Mouse (Mus musculus): ENCODE data around the gene Bcam. TPM values are rescaled to one million over a fixed set of nuclear protein-coding genes. Genes with fewer than 3 reads are reported as not detected.

Bcam gene
- total RNA-seq, 2 experiments from 2014 or later, result 210 to 232 TPM

Other genes starting within 250 kb of the Bcam start
- gene Ppp1r37, start 207.9 kb downstream of the Bcam start, total RNA-seq (2021), result 10 to 100 TPM; 56.0 to 59.3 TPM
- under 1 TPM in 1 of 2 experiments, not detected in 1; 0.50 TPM for gene Zfp296, start 193.7 kb downstream of the Bcam start, total RNA-seq (2021)
- gene Gemin7, start 193.4 kb downstream of the Bcam start, total RNA-seq (2021), result 10 to 100 TPM; 44.1 to 47.8 TPM
- gene Clasrp, start 166.5 kb downstream of the Bcam start, total RNA-seq (2021), result 10 to 100 TPM; 16.0 to 16.8 TPM
- gene Relb, start 141.6 kb downstream of the Bcam start, total RNA-seq (2021), result 1 to 10 TPM; 5.7 to 8.9 TPM
- gene Clptm1, start 106.0 kb downstream of the Bcam start, total RNA-seq (2021), result 10 to 100 TPM; 76.4 to 84.1 TPM
- gene Apoc2, start 93.1 kb downstream of the Bcam start, total RNA-seq (2021), result not detected
- not detected for gene Gm44805, start 89.6 kb downstream of the Bcam start, total RNA-seq (2021)
- gene Apoc4, start 89.5 kb downstream of the Bcam start, total RNA-seq (2021), result not detected
- 1 to 10 TPM; 1.2 to 3.3 TPM for gene Apoc1, start 78.4 kb downstream of the Bcam start, total RNA-seq (2021)
- gene Apoe, start 71.8 kb downstream of the Bcam start, total RNA-seq (2021), result 100 to 1,000 TPM; 308 to 344 TPM
- gene Tomm40, start 55.6 kb downstream of the Bcam start, total RNA-seq (2021), result 100 to 1,000 TPM in 1 of 2 experiments, 10 to 100 TPM in 1; 97.7 to 102 TPM
- gene Nectin2, start 20.5 kb downstream of the Bcam start, total RNA-seq (2021), result 10 to 100 TPM; 33.2 to 41.7 TPM
- under 1 TPM; 0.75 to 0.81 TPM for gene Cblc, start 25.8 kb upstream of the Bcam start, total RNA-seq (2021)
- 1 to 10 TPM; 3.5 TPM for gene Bcl3, start 51.8 kb upstream of the Bcam start, total RNA-seq (2021)
- not detected for gene Gm19345, start 81.0 kb upstream of the Bcam start, total RNA-seq (2021)
- gene Ceacam16, start 90.3 kb upstream of the Bcam start, total RNA-seq (2021), result under 1 TPM in 1 of 2 experiments, not detected in 1; 0.69 TPM
- not detected for gene Ceacam19, start 116.9 kb upstream of the Bcam start, total RNA-seq (2021)
- gene Pvr, start 150.1 kb upstream of the Bcam start, total RNA-seq (2021), result 10 to 100 TPM; 19.8 to 25.0 TPM
- 1 to 10 TPM; 1.4 TPM for gene Igsf23, start 179.7 kb upstream of the Bcam start, total RNA-seq (2021)
- not detected for gene Ceacam20, start 194.4 kb upstream of the Bcam start, total RNA-seq (2021)
- not detected for gene Nlrp9b, start 220.4 kb upstream of the Bcam start, total RNA-seq (2021)

Measured in heart, postnatal 36 days (tissue).